Mouse (Mus musculus) heart, embryonic 14.5 days (tissue): Measurements from ENCODE around the gene Lrrc4c. TPM values are rescaled to one million over a fixed set of nuclear protein-coding genes. Genes with fewer than 3 reads are reported as not detected.

ENCODE experiments used
- ATAC-seq: fragments of 200-750 bp; cut with Nextera tagmentation; 2 replicates; pipeline ENCODE4 v1.8.0; 2017; ENCODE audit warnings: low read depth, moderate TSS enrichment; ENCODE audit not compliant: insufficient number of reproducible peaks, insufficient read depth, low FRiP score
- H3K27ac ChIP-seq, 2 experiments: fragments of 200-500 bp in 1 of 2; fragments of 300-500 bp in 1 of 2; sonication (generic) in 1 of 2; replicated peaks in 1 of 2; 2 replicates each; pipeline ENCODE4 v1.5.1; 2012 to 2014; ENCODE audit warnings: low read depth in 2 of 2, low read length in 2 of 2, control low read depth in 1 of 2, mild to moderate bottlenecking in 1 of 2, mixed read lengths in 1 of 2; ENCODE audit not compliant: control insufficient read depth in 1 of 2, insufficient read depth in 1 of 2
- H3K27me3 ChIP-seq: fragments of 300-500 bp; sonication (generic); 2 replicates; pipeline ENCODE4 v1.6.1; 2014; ENCODE audit warnings: mild to moderate bottlenecking, low read length, control low read depth; ENCODE audit not compliant: control insufficient read depth, insufficient read depth
- H3K36me3 ChIP-seq: fragments of 300-500 bp; sonication (generic); 2 replicates; pipeline ENCODE4 v1.6.1; 2014; ENCODE audit warnings: mild to moderate bottlenecking, control low read depth, low read length, mixed read lengths; ENCODE audit not compliant: control insufficient read depth, insufficient read depth
- H3K4me1 ChIP-seq, 2 experiments: fragments of 200-500 bp in 1 of 2; fragments of 300-500 bp in 1 of 2; sonication (generic) in 1 of 2; 2 replicates each; pipeline ENCODE4 v1.6.1; 2012 to 2014; ENCODE audit warnings: low read length in 2 of 2, control low read depth in 1 of 2, mixed read lengths in 1 of 2; ENCODE audit not compliant: control insufficient read depth in 2 of 2, insufficient read depth in 2 of 2
- H3K4me2 ChIP-seq: fragments of 300-500 bp; sonication (generic); 2 replicates; pipeline ENCODE4 v1.6.1; 2014; ENCODE audit warnings: mild to moderate bottlenecking, low read length
- H3K4me3 ChIP-seq, 2 experiments: fragments of 200-500 bp in 1 of 2; fragments of 300-500 bp in 1 of 2; sonication (generic) in 1 of 2; 2 replicates each; pipeline ENCODE4 v1.5.1; 2012 to 2014; ENCODE audit warnings: low read length in 2 of 2, mild to moderate bottlenecking in 2 of 2, control low read depth in 1 of 2, low read depth in 1 of 2, moderate library complexity in 1 of 2; ENCODE audit not compliant: control insufficient read depth in 1 of 2, insufficient read depth in 1 of 2
- H3K9ac ChIP-seq: fragments of 300-500 bp; sonication (generic); 2 replicates; pipeline ENCODE4 v1.6.1; 2014; ENCODE audit warnings: mild to moderate bottlenecking, low read length
- H3K9me3 ChIP-seq: fragments of 300-500 bp; sonication (generic); 2 replicates; pipeline ENCODE4 v1.6.1; 2016; ENCODE audit warnings: low read length, control low read depth; ENCODE audit not compliant: control insufficient read depth
- WGBS: fragments of 180-500 bp; shearing (Covaris S2); extraction: QIAGEN DNeasy Blood & Tissue Kit; methylation state at CpG from one replicate; pipeline ENCODE4 v1.1.7; 2014; 5-methylcytosine and 5-hydroxymethylcytosine counted together
- polyA plus RNA-seq: library from polyadenylated mRNA; unstranded; fragments of >200 nt; fragmentation: Nextera tagmentation; extraction: Ambion mirVana; gene quantifications from 2 replicates; pipeline ENCODE4 v1.2.1, GENCODE M21; 2014

Lrrc4c gene
- polyA plus RNA-seq, 1 experiment from 2014 or later, result 1.8 TPM

DNA sequence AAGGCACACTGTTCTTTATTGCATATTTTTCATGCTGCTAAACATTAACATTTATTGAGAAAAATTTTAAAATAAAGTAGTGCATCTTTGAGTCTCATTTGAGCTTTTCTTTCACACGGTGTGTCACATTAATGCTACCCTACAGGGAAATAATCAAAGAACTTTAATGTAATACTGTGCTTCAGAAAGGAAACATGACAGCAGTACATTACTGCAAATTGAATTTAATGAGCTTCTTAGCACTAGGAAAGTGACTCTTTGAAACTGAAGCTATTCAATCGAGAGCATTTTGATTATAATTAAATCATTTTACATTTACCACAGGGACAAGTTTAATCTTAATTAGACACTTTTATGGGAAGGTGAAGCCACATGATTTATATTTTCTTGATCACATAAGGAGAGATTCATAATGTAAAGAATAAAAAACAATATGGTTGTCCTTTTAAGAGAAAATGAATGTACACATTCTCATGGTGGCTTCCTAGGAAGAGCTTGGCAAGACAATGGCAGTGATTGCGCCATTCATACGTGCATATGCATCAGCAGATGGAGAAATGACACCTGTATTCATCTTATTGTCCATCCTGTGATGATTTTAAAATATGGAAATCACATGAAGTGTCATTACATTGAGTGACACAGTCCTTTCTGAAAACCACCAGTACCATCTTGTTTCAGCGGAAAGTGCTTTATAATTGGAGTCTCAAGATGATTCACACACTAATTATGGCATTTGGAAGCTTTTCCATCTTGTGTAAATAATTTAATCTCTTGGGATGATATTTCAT is 719.2 kb downstream of the Lrrc4c start:
- Histone ChIP-seq H3K9me3 (no peaks in the 10 kb centered on the region), H3K4me2 (no peak overlapping the region), H3K9ac (no peak overlapping the region), H3K27me3 (no peaks in the 10 kb centered on the region), H3K4me3 (no peak overlapping the region), H3K27ac (no peak overlapping the region), H3K4me1 (no peaks in the 10 kb centered on the region), H3K36me3 (no peaks in the 10 kb centered on the region)
- no peak for ATAC-seq
- WGBS, result 82% methylated on average over 5 of the region's 5 CpGs

DNA sequence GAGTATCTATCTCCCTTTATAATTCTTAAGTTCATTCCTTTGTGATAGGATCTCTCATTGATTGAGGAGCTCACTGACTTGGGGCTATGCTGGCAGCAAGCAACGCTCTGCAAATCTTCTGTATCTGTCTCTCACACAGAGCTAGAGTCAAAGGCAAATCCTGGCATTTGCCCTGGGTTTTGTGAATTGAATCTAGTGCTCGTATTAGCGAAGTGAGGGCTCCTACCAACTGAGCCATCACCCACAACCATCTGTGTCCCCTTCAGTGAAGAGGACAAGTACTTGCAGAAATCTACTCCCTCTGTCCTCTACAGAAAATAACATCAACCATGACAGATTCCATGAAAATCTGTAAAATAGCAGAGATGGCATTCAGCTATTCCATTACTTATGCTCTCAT is 726.0 kb downstream of the Lrrc4c start:
- ATAC-seq, result no peak
- Histone ChIP-seq H3K4me2 (no peak overlapping the region), H3K27me3 (no peaks in the 10 kb centered on the region), H3K4me1 (no peaks in the 10 kb centered on the region), H3K4me3 (no peak overlapping the region), H3K9ac (no peak overlapping the region), H3K27ac (no peak overlapping the region), H3K36me3 (no peaks in the 10 kb centered on the region), H3K9me3 (no peaks in the 10 kb centered on the region)
- 71% methylated on average over 3 of the region's 3 CpGs for WGBS

DNA sequence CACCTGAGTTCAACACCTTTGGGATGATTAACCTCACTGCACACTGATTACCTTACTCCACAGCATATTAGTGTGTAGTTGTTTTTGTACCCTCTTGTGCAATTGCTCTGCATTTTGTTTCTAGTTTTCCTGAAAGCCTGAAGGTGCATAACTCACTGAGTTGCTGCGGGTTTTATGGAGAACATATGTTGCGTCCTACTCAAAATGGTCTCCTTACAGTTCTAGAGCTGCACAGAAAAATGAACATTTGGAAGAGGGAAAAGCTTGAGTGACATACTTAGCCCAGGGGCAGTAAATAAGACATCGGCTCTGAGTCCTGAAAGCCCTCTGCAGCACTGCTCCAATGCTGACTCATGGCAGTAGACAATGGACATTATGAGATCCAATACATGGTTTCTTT is 727.7 kb downstream of the Lrrc4c start:
- H3K4me3 ChIP-seq, result no peak overlapping the region
- H3K9me3 ChIP-seq, result no peaks in the 10 kb centered on the region
- no peaks in the 10 kb centered on the region for H3K27me3 ChIP-seq
- H3K36me3 ChIP-seq, result no peaks in the 10 kb centered on the region
- H3K27ac ChIP-seq, result no peak overlapping the region
- no peak for ATAC-seq
- H3K4me2 ChIP-seq, result no peak overlapping the region
- H3K9ac ChIP-seq, result no peak overlapping the region
- 94% methylated on average over 3 of the region's 3 CpGs for WGBS
- no peaks in the 10 kb centered on the region for H3K4me1 ChIP-seq

DNA sequence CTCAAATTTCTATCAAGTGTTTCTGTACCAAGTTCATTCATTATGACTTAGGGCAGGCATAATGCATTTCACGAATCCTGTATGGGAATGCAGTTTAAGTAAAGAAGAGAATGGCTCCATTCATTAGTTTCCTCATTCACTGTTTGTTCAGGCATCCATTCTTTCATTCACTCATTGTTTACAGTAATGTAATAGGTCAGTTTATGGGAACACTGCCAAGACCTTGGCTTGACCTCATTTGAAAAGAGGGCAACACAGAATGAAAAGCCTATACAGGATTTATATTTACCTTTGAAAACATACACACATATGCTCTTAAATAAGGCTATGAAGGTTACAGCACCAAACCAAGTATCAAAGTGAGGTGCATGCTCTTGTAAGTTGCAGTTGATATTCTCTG is 762.2 kb downstream of the Lrrc4c start:
- Histone ChIP-seq H3K9ac (no peak overlapping the region), H3K27me3 (no peaks in the 10 kb centered on the region), H3K4me1 (no peaks in the 10 kb centered on the region), H3K9me3 (no peaks in the 10 kb centered on the region), H3K4me3 (no peak overlapping the region), H3K4me2 (no peak overlapping the region), H3K27ac (no peak overlapping the region), H3K36me3 (no peaks in the 10 kb centered on the region)
- no peak for ATAC-seq
- WGBS, result 37% methylated on average over 1 of the region's 1 CpGs

DNA sequence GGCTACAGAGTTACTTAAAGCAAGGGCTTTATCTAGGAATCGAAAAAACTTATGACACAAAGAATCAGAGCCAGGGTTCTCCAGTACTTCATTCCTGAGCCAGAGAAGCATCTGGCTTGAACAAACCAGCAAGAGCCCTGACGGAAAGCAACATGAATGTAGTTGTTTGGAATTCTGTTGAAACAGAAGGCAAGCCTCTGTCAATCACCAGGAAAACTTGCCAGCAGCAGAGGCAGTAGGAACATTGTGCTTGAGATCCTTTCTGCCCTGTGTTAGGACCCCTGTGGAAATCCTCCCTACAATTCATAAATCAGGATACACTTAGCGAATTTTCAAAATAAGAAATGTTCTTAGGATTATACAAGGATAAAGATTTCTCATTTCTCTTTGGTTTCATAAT is 780.0 kb downstream of the Lrrc4c start:
- Histone ChIP-seq H3K4me2 (no peak overlapping the region), H3K36me3 (no peaks in the 10 kb centered on the region), H3K9me3 (no peaks in the 10 kb centered on the region), H3K9ac (no peak overlapping the region), H3K27me3 (no peaks in the 10 kb centered on the region), H3K4me1 (no peaks in the 10 kb centered on the region), H3K27ac (no peak overlapping the region), H3K4me3 (no peak overlapping the region)
- 54% methylated on average over 3 of the region's 3 CpGs for WGBS
- no peak for ATAC-seq

DNA sequence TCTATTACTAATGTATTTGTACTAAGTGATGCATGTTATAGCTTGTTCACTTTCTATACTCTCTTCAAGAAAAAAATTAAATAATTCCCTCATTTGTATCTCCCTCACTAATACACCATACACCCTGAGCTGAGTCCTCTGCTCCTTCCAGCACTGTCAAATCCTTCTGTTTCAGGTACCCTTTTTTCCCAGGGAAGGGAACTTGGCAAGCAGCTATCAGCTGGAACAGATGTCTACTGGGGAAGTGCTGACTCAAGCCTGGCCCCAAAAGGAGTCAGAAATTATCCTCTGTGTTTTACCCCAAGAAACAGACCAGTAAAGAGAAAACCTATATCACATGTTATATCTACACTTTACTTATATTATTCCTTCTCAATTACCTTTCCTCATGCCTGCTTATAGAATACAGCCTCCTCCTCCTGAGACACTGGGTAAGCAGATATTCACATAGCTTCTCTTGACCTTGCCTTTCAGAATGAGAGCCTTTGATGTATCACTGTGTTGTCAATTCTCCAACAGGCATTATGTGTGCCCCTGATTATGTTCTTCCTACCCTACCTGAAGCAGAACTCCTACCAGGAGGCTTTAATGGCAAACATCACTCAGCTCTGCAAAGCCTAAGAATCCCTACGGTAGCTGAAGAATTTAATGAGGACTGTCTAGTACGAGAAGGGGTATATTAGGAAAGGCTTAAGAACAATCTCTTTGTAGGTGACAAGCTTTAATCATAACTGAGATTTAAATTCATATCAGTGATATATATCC is 785.6 kb downstream of the Lrrc4c start:
- H3K4me3 ChIP-seq, result no peak overlapping the region
- H3K4me2 ChIP-seq, result no peak overlapping the region
- no peaks in the 10 kb centered on the region for H3K4me1 ChIP-seq
- 82% methylated on average over 2 of the region's 2 CpGs for WGBS
- no peaks in the 10 kb centered on the region for H3K36me3 ChIP-seq
- ATAC-seq, result no peak
- no peak overlapping the region for H3K9ac ChIP-seq
- no peaks in the 10 kb centered on the region for H3K9me3 ChIP-seq
- H3K27me3 ChIP-seq, result no peaks in the 10 kb centered on the region
- no peak overlapping the region for H3K27ac ChIP-seq

DNA sequence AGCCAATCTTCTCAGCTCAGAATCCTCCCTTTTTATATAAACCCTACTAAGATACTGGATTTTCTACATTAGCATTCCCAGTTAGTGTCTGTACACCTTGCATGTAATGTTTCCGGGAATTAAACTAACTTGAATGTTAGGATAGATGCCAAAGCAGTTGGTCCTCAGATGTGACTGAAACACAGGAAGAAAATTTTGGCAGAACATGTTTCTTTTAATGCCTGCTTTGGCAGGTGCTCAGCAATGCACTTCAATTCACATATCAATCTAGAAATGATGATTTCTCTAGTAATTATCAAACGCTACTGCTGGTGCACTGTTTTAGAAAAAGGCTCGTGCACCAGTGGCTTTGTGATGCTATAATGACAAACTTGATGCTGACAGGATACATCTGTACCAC is 806.3 kb downstream of the Lrrc4c start:
- H3K9ac ChIP-seq, result no peak overlapping the region
- no peaks in the 10 kb centered on the region for H3K4me1 ChIP-seq
- no peaks in the 10 kb centered on the region for H3K27me3 ChIP-seq
- H3K4me2 ChIP-seq, result no peak overlapping the region
- 78% methylated on average over 3 of the region's 3 CpGs for WGBS
- H3K4me3 ChIP-seq, result no peak overlapping the region
- no peaks in the 10 kb centered on the region for H3K9me3 ChIP-seq
- no peaks in the 10 kb centered on the region for H3K36me3 ChIP-seq
- ATAC-seq, result no peak
- no peak overlapping the region for H3K27ac ChIP-seq
